Mouse (Mus musculus): ENCODE measurements around the gene Slc10a1.
"Not testable (repeated sequence)": the region's sequence is repeated elsewhere in the genome, so short reads cannot be mapped to it uniquely, and the experiment has no call there.

The Slc10a1 gene

GRCm38 (mm10) chr12:80966059-80966838, 2.3 kb downstream of the Slc10a1 start:
- DNase-seq (ENCODE audit: low read depth, low spot score), result no peak

- no peak for DNase-seq (ENCODE audit: low read depth, low spot score)
Observed at GRCm38 (mm10) chr12:80962566-80962965, 5.9 kb downstream of the Slc10a1 start.

GRCm38 (mm10) chr12:80957961-80958360, 10.5 kb downstream of the Slc10a1 start:
- DNase-seq (ENCODE audit: low read depth, low spot score), result no peak

- no peak for DNase-seq (ENCODE audit: low read depth, low spot score)
Observed at GRCm38 (mm10) chr12:80956039-80956438, 12.5 kb downstream of the Slc10a1 start.

GRCm38 (mm10) chr12:80952526-80952925, 16.0 kb downstream of the Slc10a1 start:
- no peak for DNase-seq (ENCODE audit: low read depth, low spot score)

GRCm38 (mm10) chr12:80951640-80952219, 16.8 kb downstream of the Slc10a1 start:
- no peak for DNase-seq (ENCODE audit: low read depth, low spot score)

- DNase-seq (ENCODE audit: low read depth, low spot score), result not testable (repeated sequence)
Observed at GRCm38 (mm10) chr12:80949603-80950002, 18.9 kb downstream of the Slc10a1 start.

- no peak for DNase-seq (ENCODE audit: low read depth, low spot score)
Observed at GRCm38 (mm10) chr12:80948202-80948601, 20.3 kb downstream of the Slc10a1 start.

GRCm38 (mm10) chr12:80945996-80946355, 22.5 kb downstream of the Slc10a1 start:
- DNase-seq (ENCODE audit: low read depth, low spot score), result peak; percentile 92

- DNase-seq (ENCODE audit: low read depth, low spot score), result peak; percentile 96
Observed at GRCm38 (mm10) chr12:80945334-80945995, 23.0 kb downstream of the Slc10a1 start, which contains the start of gene Srsf5. TSS of gene Srsf5 (plus strand) at chr12:80945504.

- DNase-seq (ENCODE audit: low read depth, low spot score), result not testable (repeated sequence)
Observed at GRCm38 (mm10) chr12:80944963-80945333, 23.6 kb downstream of the Slc10a1 start.

- peak; percentile 37 for DNase-seq (ENCODE audit: low read depth, low spot score)
Observed at GRCm38 (mm10) chr12:80944204-80944603, 24.3 kb downstream of the Slc10a1 start.

- peak; percentile 76 for DNase-seq (ENCODE audit: low read depth, low spot score)
Observed at GRCm38 (mm10) chr12:80943395-80943794, 25.1 kb downstream of the Slc10a1 start.

- DNase-seq (ENCODE audit: low read depth, low spot score), result no peak
Observed at GRCm38 (mm10) chr12:80941886-80942285, 26.6 kb downstream of the Slc10a1 start.

- DNase-seq (ENCODE audit: low read depth, low spot score), result no peak
Observed at GRCm38 (mm10) chr12:80939165-80939564, 29.3 kb downstream of the Slc10a1 start.

- DNase-seq (ENCODE audit: low read depth, low spot score), result no peak
Observed at GRCm38 (mm10) chr12:80938642-80939041, 29.9 kb downstream of the Slc10a1 start.

GRCm38 (mm10) chr12:80937331-80938029, 31.0 kb downstream of the Slc10a1 start:
- DNase-seq (ENCODE audit: low read depth, low spot score), result no peak

- no peak for DNase-seq (ENCODE audit: low read depth, low spot score)
Observed at GRCm38 (mm10) chr12:80936751-80937150, 31.8 kb downstream of the Slc10a1 start.

GRCm38 (mm10) chr12:80932865-80933264, 35.6 kb downstream of the Slc10a1 start:
- no peak for DNase-seq (ENCODE audit: low read depth, low spot score)

- no peak for DNase-seq (ENCODE audit: low read depth, low spot score)
Observed at GRCm38 (mm10) chr12:80931402-80932140, 36.9 kb downstream of the Slc10a1 start.

GRCm38 (mm10) chr12:80930141-80930540, 38.4 kb downstream of the Slc10a1 start:
- DNase-seq (ENCODE audit: low read depth, low spot score), result peak; percentile 51

Measured in c-Kit-negative CD71-positive TER-119-positive erythroid progenitor cells, embryonic 14.5 days (primary cell).